Mouse (Mus musculus) layer of hippocampus, postnatal 25 days (tissue): ENCODE results near the gene Ctnna3. TPM values are rescaled to one million over a fixed set of nuclear protein-coding genes. Genes with fewer than 3 reads are reported as not detected.

ENCODE experiments used
- total RNA-seq, 2 experiments: library from RNA; stranded (reverse); gene quantifications; 2 replicates each; pipeline ENCODE4 v1.2.3; 2021

The Ctnna3 gene
- total RNA-seq, 2 experiments from 2014 or later = 1.5 to 1.7 TPM

Other genes starting within 250 kb of the Ctnna3 start
- gene Mypn, start 226.1 kb upstream of the Ctnna3 start, total RNA-seq = 1 to 10 TPM; 1.6 to 2.3 TPM
- 10 to 100 TPM; 32.2 to 38.2 TPM for gene Herc4, start 186.3 kb upstream of the Ctnna3 start, total RNA-seq
- gene Sirt1, start 48.4 kb upstream of the Ctnna3 start, total RNA-seq = 10 to 100 TPM; 12.5 to 14.2 TPM
- 10 to 100 TPM; 15.6 to 18.2 TPM for gene Dnajc12, start 47.7 kb upstream of the Ctnna3 start, total RNA-seq
- not detected for gene Gm7075, start 8.3 kb upstream of the Ctnna3 start, total RNA-seq